Mouse (Mus musculus) forebrain, embryonic 16.5 days (tissue): Measurements from ENCODE around the gene Anapc13. TPM values are rescaled to one million over a fixed set of nuclear protein-coding genes. Genes with fewer than 3 reads are reported as not detected.

Experiments used
- ATAC-seq: fragments of 200-750 bp; cut with Nextera tagmentation; 2 replicates; pipeline ENCODE4 v1.8.0; 2017; ENCODE audit warnings: mild to moderate bottlenecking, moderate library complexity
- H3K27ac ChIP-seq: fragments of 300-500 bp; sonication (generic); 2 replicates; pipeline ENCODE4 v1.5.1; 2014; ENCODE audit warnings: low read length, control low read depth
- H3K27me3 ChIP-seq: fragments of 300-500 bp; sonication (generic); replicated peaks from 2 replicates; pipeline ENCODE4 v1.6.1; 2014; ENCODE audit warnings: low read length; ENCODE audit not compliant: control insufficient read depth, insufficient read depth
- H3K36me3 ChIP-seq: fragments of 300-500 bp; sonication (generic); 2 replicates; pipeline ENCODE4 v1.6.1; 2014; ENCODE audit not compliant: control insufficient read depth, insufficient read depth
- H3K4me1 ChIP-seq: fragments of 300-500 bp; sonication (generic); replicated peaks from 2 replicates; pipeline ENCODE4 v1.6.1; 2014; ENCODE audit warnings: low read length; ENCODE audit not compliant: control insufficient read depth, insufficient read depth
- H3K4me2 ChIP-seq: fragments of 300-500 bp; sonication (generic); 2 replicates; pipeline ENCODE4 v1.6.1; 2014; ENCODE audit warnings: mild to moderate bottlenecking, low read length, control low read depth
- H3K4me3 ChIP-seq: fragments of 300-500 bp; sonication (generic); replicated peaks from 2 replicates; pipeline ENCODE4 v1.5.1; 2014; ENCODE audit warnings: mild to moderate bottlenecking, low read length, control low read depth
- H3K9ac ChIP-seq: fragments of 300-500 bp; sonication (generic); replicated peaks from 2 replicates; pipeline ENCODE4 v1.6.1; 2014; ENCODE audit warnings: low read depth, low read length, control low read depth
- H3K9me3 ChIP-seq: fragments of 300-500 bp; sonication (generic); 2 replicates; pipeline ENCODE4 v1.6.1; 2016; ENCODE audit warnings: low read length; ENCODE audit not compliant: control insufficient read depth
- WGBS: fragments of 180-500 bp; shearing (Covaris S2); extraction: QIAGEN DNeasy Blood & Tissue Kit; methylation state at CpG from one replicate; pipeline ENCODE4 v1.1.7; 2014; 5-methylcytosine and 5-hydroxymethylcytosine counted together
- polyA plus RNA-seq: library from polyadenylated mRNA; unstranded; fragments of >200 nt; fragmentation: Nextera tagmentation; extraction: Ambion mirVana; gene quantifications from 2 replicates; pipeline ENCODE4 v1.2.1, GENCODE M21; 2015

Gene Anapc13
- polyA plus RNA-seq, 1 experiment from 2014 or later = 111 TPM

- Histone ChIP-seq H3K9ac (no peak overlapping the region), H3K4me1 (peaks cover 21% of the 10 kb centered on the region), H3K27me3 (no peaks in the 10 kb centered on the region), H3K4me2 (0 out of 2 replicates have a peak overlapping the region, but pooled peaks have one; percentile 18), H3K9me3 (no peaks in the 10 kb centered on the region), H3K4me3 (no peak overlapping the region), H3K27ac (peak overlapping the region; percentile 12; the same call in 1 of the 2 replicates), H3K36me3 (no peaks in the 10 kb centered on the region)
- 16% methylated on average over 7 of the region's 7 CpGs for WGBS
- ATAC-seq = peak; percentile 59
These were observed 24.5 kb downstream of the Anapc13 start for GRCm38 (mm10) chr9:102650637-102651036.

GRCm38 (mm10) chr9:102651199-102651720 lies 25.2 kb downstream of the Anapc13 start:
- Histone ChIP-seq H3K4me3 (no peak overlapping the region), H3K27me3 (no peaks in the 10 kb centered on the region), H3K4me2 (no peak overlapping the region), H3K36me3 (no peaks in the 10 kb centered on the region), H3K9ac (no peak overlapping the region), H3K9me3 (no peaks in the 10 kb centered on the region), H3K4me1 (peaks cover 21% of the 10 kb centered on the region), H3K27ac (peak overlapping the region; percentile 8; the same call in 1 of the 2 replicates)
- 24% methylated on average over 6 of the region's 6 CpGs for WGBS
- ATAC-seq = peak; percentile 41; the same call in 1 of the 2 replicates

GRCm38 (mm10) chr9:102656355-102657095 lies 30.4 kb downstream of the Anapc13 start:
- peaks cover under 1% of the 10 kb centered on the region; the same call in 1 of the 2 replicates for H3K4me1 ChIP-seq
- H3K27ac ChIP-seq = no peak overlapping the region
- H3K27me3 ChIP-seq = no peaks in the 10 kb centered on the region
- no peak for ATAC-seq
- no peaks in the 10 kb centered on the region for H3K9me3 ChIP-seq
- no peak overlapping the region for H3K9ac ChIP-seq
- H3K36me3 ChIP-seq = no peaks in the 10 kb centered on the region
- no peak overlapping the region for H3K4me2 ChIP-seq
- 71% methylated on average over 8 of the region's 8 CpGs for WGBS
- no peak overlapping the region for H3K4me3 ChIP-seq

GRCm38 (mm10) chr9:102668115-102668514 lies 42.0 kb downstream of the Anapc13 start:
- Histone ChIP-seq H3K9me3 (no peaks in the 10 kb centered on the region), H3K27me3 (no peaks in the 10 kb centered on the region), H3K27ac (no peak overlapping the region), H3K4me1 (no peaks in the 10 kb centered on the region), H3K36me3 (no peaks in the 10 kb centered on the region), H3K4me3 (no peak overlapping the region), H3K4me2 (no peak overlapping the region), H3K9ac (no peak overlapping the region)
- 35% methylated on average over 6 of the region's 6 CpGs for WGBS
- ATAC-seq = no peak

- no peak for ATAC-seq
- H3K4me2 ChIP-seq = no peak overlapping the region
- 94% methylated on average over 12 of the region's 12 CpGs for WGBS
- no peaks in the 10 kb centered on the region for H3K4me1 ChIP-seq
- H3K27me3 ChIP-seq = no peaks in the 10 kb centered on the region
- H3K9ac ChIP-seq = no peak overlapping the region
- no peaks in the 10 kb centered on the region for H3K36me3 ChIP-seq
- no peak overlapping the region for H3K4me3 ChIP-seq
- no peak overlapping the region for H3K27ac ChIP-seq
- no peaks in the 10 kb centered on the region for H3K9me3 ChIP-seq
These were observed 42.8 kb downstream of the Anapc13 start for GRCm38 (mm10) chr9:102668906-102669305.

GRCm38 (mm10) chr9:102673381-102673780 lies 47.3 kb downstream of the Anapc13 start:
- ATAC-seq = no peak
- H3K4me2 ChIP-seq = no peak overlapping the region
- no peaks in the 10 kb centered on the region for H3K4me1 ChIP-seq
- H3K9me3 ChIP-seq = no peaks in the 10 kb centered on the region
- H3K36me3 ChIP-seq = no peaks in the 10 kb centered on the region
- H3K27ac ChIP-seq = no peak overlapping the region
- no peak overlapping the region for H3K4me3 ChIP-seq
- 74% methylated on average over 7 of the region's 7 CpGs for WGBS
- H3K9ac ChIP-seq = no peak overlapping the region
- no peaks in the 10 kb centered on the region for H3K27me3 ChIP-seq

- H3K9ac ChIP-seq = no peak overlapping the region
- H3K27ac ChIP-seq = no peak overlapping the region
- no peak overlapping the region for H3K4me2 ChIP-seq
- no peak overlapping the region for H3K4me3 ChIP-seq
- 71% methylated on average over 5 of the region's 5 CpGs for WGBS
- H3K27me3 ChIP-seq = no peaks in the 10 kb centered on the region
- H3K36me3 ChIP-seq = no peaks in the 10 kb centered on the region
- no peak for ATAC-seq
- H3K4me1 ChIP-seq = no peaks in the 10 kb centered on the region
- H3K9me3 ChIP-seq = no peaks in the 10 kb centered on the region
These were observed 49.8 kb downstream of the Anapc13 start for GRCm38 (mm10) chr9:102675922-102676321.

- WGBS = 63% methylated on average over 7 of the region's 7 CpGs
- ATAC-seq = no peak
These were observed 55.4 kb downstream of the Anapc13 start for GRCm38 (mm10) chr9:102681470-102681869.

More at GRCm38 (mm10) chr9:102681470-102681869, 55.4 kb downstream of the Anapc13 start:
- no peaks in the 10 kb centered on the region for H3K4me1 ChIP-seq
- no peaks in the 10 kb centered on the region for H3K27me3 ChIP-seq
- H3K9ac ChIP-seq = no peak overlapping the region
- H3K4me2 ChIP-seq = no peak overlapping the region
- H3K36me3 ChIP-seq = no peaks in the 10 kb centered on the region
- H3K4me3 ChIP-seq = no peak overlapping the region
- no peak overlapping the region for H3K27ac ChIP-seq
- H3K9me3 ChIP-seq = no peaks in the 10 kb centered on the region
